Mouse (Mus musculus): Measurements from ENCODE around the gene Spag4.

Gene Spag4

GRCm38 (mm10) chr2:156065099-156066041 is at the start of gene Spag4:
Gene Spag4, plus strand, starts transcription at chr2:156065175.
- DNase-seq (ENCODE audit: low read depth, low spot score) = peak; percentile 82

- no peak for DNase-seq (ENCODE audit: low read depth, low spot score)
Observed at GRCm38 (mm10) chr2:156018106-156018505, 46.9 kb upstream of the Spag4 start.

GRCm38 (mm10) chr2:156021219-156021618 is 43.8 kb upstream of the Spag4 start:
- DNase-seq (ENCODE audit: low read depth, low spot score) = no peak

- DNase-seq (ENCODE audit: low read depth, low spot score) = no peak
Observed at GRCm38 (mm10) chr2:156021765-156022164, 43.2 kb upstream of the Spag4 start.

- DNase-seq (ENCODE audit: low read depth, low spot score) = peak; percentile 28
Observed at GRCm38 (mm10) chr2:156025482-156025881, 39.5 kb upstream of the Spag4 start.

- no peak for DNase-seq (ENCODE audit: low read depth, low spot score)
Observed at GRCm38 (mm10) chr2:156039390-156039789, 25.6 kb upstream of the Spag4 start.

GRCm38 (mm10) chr2:156042903-156043302 is 22.1 kb upstream of the Spag4 start:
- no peak for DNase-seq (ENCODE audit: low read depth, low spot score)

- peak; percentile 46 for DNase-seq (ENCODE audit: low read depth, low spot score)
Observed at GRCm38 (mm10) chr2:156047929-156048328, 17.0 kb upstream of the Spag4 start.

- DNase-seq (ENCODE audit: low read depth, low spot score) = no peak
Observed at GRCm38 (mm10) chr2:156052816-156053215, 12.2 kb upstream of the Spag4 start, which contains the start of gene Fer1l4. Gene Fer1l4, minus strand, starts transcription at chr2:156052947.

- no peak for DNase-seq (ENCODE audit: low read depth, low spot score)
Observed at GRCm38 (mm10) chr2:156066126-156066525, 1.2 kb downstream of the Spag4 start.

GRCm38 (mm10) chr2:156067916-156068315 is 2.9 kb downstream of the Spag4 start:
- DNase-seq (ENCODE audit: low read depth, low spot score) = no peak

- no peak for DNase-seq (ENCODE audit: low read depth, low spot score)
Observed at GRCm38 (mm10) chr2:156071236-156071635, 6.3 kb downstream of the Spag4 start.

GRCm38 (mm10) chr2:156073725-156074124 is 8.8 kb downstream of the Spag4 start:
- DNase-seq (ENCODE audit: low read depth, low spot score) = no peak

GRCm38 (mm10) chr2:156077461-156077860 is 12.5 kb downstream of the Spag4 start:
- peak; percentile 30 for DNase-seq (ENCODE audit: low read depth, low spot score)

GRCm38 (mm10) chr2:156078421-156079182 is 13.6 kb downstream of the Spag4 start:
- DNase-seq (ENCODE audit: low read depth, low spot score) = no peak

GRCm38 (mm10) chr2:156079183-156079560 is 14.2 kb downstream of the Spag4 start:
- no peak for DNase-seq (ENCODE audit: low read depth, low spot score)

GRCm38 (mm10) chr2:156079674-156080073 is 14.7 kb downstream of the Spag4 start:
- no peak for DNase-seq (ENCODE audit: low read depth, low spot score)

GRCm38 (mm10) chr2:156080391-156080790 is 15.4 kb downstream of the Spag4 start:
- no peak for DNase-seq (ENCODE audit: low read depth, low spot score)

- no peak for DNase-seq (ENCODE audit: low read depth, low spot score)
Observed at GRCm38 (mm10) chr2:156084541-156084940, 19.6 kb downstream of the Spag4 start.

- no peak for DNase-seq (ENCODE audit: low read depth, low spot score)
Observed at GRCm38 (mm10) chr2:156087391-156088110, 22.6 kb downstream of the Spag4 start.

- DNase-seq (ENCODE audit: low read depth, low spot score) = no peak
Observed at GRCm38 (mm10) chr2:156089799-156090198, 24.8 kb downstream of the Spag4 start.

- DNase-seq (ENCODE audit: low read depth, low spot score) = no peak
Observed at GRCm38 (mm10) chr2:156091926-156092325, 27.0 kb downstream of the Spag4 start.

All from ES-CJ7 (cell line).